Mouse (Mus musculus) megakaryocyte-erythroid progenitor cell, adult 5-6 weeks (primary cell): Measurements from ENCODE around the gene Tbc1d4. TPM values are rescaled to one million over a fixed set of nuclear protein-coding genes. Genes with fewer than 3 reads are reported as not detected.

Experiments
- ATAC-seq: replicated peaks from 2 replicates; pipeline ENCODE4 v1.8.0; 2016; ENCODE audit warnings: mild to moderate bottlenecking, inconsistent platforms; ENCODE audit not compliant: severe bottlenecking, poor library complexity, low FRiP score, low TSS enrichment
- total RNA-seq, 2 experiments: library from RNA; stranded (forward) in 1 of 2; stranded (reverse) in 1 of 2; fragments of 200-1000, 215-1000 nt in 1 of 2; fragments of >200 nt in 1 of 2; fragmentation: Nextera tagmentation in 1 of 2; gene quantifications; 2 replicates each; pipeline ENCODE4 v1.2.3; 2014 to 2017

Gene Tbc1d4
- 5.8 and 6.1 TPM in 2 replicates for total RNA-seq (2014; fragmentation: Nextera tagmentation)
- total RNA-seq (2017): 6.4 and 9.7 TPM in 2 replicates

GRCm38 (mm10) chr14:101608519-101609368 lies at the start of gene Tbc1d4:
Gene Tbc1d4 (minus strand): TSS chr14:101609191.
- ATAC-seq: peak; percentile 91

DNA sequence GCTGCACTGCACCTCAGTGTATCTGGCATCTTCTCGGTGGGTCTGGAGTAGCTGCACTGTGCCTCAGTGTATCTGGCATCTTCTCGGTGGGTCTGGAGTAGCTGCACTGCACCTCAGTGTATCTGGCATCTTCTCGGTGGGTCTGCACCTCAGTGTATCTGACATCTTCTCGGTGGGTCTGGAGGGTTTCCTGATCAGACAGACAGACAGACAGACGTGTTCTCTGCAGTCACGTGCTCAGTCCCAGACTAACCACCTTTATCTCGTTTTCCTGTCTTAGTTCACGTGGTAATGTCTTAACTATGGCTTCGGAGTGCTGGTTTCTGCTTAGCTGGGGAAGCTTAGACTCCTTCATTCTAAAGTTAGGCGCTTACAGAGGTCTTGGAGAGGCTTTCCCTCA lies 47.3 kb upstream of the Tbc1d4 start:
- ATAC-seq: no peak

GRCm38 (mm10) chr14:101654526-101654909 lies 45.5 kb upstream of the Tbc1d4 start:
- no peak for ATAC-seq

GRCm38 (mm10) chr14:101653581-101654525 lies 44.9 kb upstream of the Tbc1d4 start, which contains the start of gene Uchl3:
Gene Uchl3 (plus strand): TSS chr14:101653967.
- ATAC-seq: peak; percentile 81

DNA sequence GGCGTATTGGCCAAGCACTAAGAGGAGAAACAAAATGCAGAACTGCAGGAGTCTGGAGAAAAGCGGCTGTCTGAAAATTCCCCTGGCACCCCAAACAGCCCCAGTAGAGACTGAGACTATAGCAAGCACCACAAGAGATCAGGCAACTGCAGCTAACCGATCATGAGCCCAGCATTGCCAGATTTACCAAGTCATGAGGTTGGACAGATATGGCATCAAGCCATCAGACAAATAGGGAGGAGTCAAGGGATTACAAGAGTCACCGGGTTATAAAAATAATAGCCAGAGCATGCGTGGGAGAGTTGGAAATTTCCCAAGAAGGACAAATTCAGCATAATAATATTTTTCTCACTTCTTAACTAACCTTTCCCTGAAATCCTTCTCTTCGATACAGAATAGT lies 43.6 kb upstream of the Tbc1d4 start:
- ATAC-seq: peak; percentile 73

DNA sequence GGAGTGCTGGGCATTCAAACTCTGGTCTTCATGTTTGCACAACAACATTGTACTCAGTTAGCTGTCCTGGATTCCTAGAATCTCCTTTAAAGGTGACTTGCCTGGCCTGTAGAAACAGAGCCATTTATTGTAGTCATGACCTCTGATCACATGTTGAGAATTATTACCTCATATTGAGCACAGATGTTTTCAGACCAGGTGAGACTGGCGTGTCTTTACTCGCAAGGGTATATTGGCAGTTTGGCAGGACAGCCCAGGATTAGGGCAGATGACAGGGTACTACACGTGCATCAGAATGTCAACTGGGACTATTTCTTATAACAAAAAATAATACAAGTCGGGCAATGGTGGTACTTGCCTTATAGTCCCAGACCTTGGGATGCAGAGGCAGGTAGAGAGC lies 41.6 kb upstream of the Tbc1d4 start:
- no peak for ATAC-seq

DNA sequence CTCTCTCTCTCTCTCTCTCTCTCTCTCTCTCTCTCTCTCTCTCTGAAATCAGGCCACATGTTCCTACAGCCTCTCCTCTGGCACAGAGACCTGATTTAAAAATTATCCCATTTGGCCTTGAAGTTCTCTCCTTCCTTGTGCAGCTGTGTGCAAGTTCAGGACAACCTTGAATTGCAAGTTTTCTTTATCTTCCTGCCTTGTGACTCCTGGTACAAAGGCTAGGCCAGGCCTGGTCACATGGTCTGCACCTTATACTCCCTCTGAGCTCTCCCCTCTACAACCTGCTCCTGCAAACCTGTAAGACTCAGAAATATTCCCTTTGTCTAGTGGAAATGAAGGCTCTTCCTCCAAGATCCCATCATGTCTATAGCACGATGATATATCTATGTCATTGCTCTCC lies 36.0 kb upstream of the Tbc1d4 start:
- ATAC-seq: no peak

- ATAC-seq: peak; percentile 99
These were observed 31.3 kb upstream of the Tbc1d4 start, which contains the start of gene Commd6 for GRCm38 (mm10) chr14:101640153-101640843. Gene Commd6 (minus strand): TSS chr14:101640686.

DNA sequence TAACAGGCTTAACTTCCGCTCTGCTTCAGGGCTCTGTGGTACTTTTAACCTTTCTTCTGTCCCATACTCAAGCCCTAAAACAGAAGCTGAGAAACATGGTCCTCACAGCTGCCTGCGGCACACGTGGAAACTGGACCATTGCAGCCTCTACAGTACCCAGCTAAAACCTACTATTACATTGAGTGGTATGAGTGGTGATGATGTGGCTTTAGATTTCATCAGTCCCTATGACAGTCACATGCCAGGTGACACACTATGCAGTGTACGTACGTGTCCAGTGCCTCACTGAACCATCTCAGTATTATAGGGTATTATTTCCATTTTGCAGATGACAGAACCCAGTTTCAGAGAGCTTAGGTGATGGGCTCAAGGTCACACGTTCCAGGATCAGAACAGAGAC lies 28.4 kb upstream of the Tbc1d4 start:
- no peak for ATAC-seq

- ATAC-seq: no peak
These were observed 26.8 kb upstream of the Tbc1d4 start for GRCm38 (mm10) chr14:101635765-101636164.

- ATAC-seq: no peak
These were observed 21.6 kb upstream of the Tbc1d4 start for GRCm38 (mm10) chr14:101630548-101630947.

GRCm38 (mm10) chr14:101617680-101618079 lies 8.7 kb upstream of the Tbc1d4 start:
- 0 out of 2 replicates have a peak, but pooled peaks have one; percentile 67 for ATAC-seq

- ATAC-seq: no peak
These were observed 7.2 kb upstream of the Tbc1d4 start for GRCm38 (mm10) chr14:101616178-101616577.

- ATAC-seq: no peak
These were observed 4.2 kb upstream of the Tbc1d4 start for GRCm38 (mm10) chr14:101613206-101613605.

GRCm38 (mm10) chr14:101610701-101611100 lies 1.7 kb upstream of the Tbc1d4 start:
- ATAC-seq: no peak

GRCm38 (mm10) chr14:101607631-101608518 lies 1.1 kb downstream of the Tbc1d4 start:
- peak; percentile 1; the same call in 1 of the 2 replicates for ATAC-seq

GRCm38 (mm10) chr14:101605843-101606242 lies 3.1 kb downstream of the Tbc1d4 start:
- 0 out of 2 replicates have a peak, but pooled peaks have one; percentile 21 for ATAC-seq

GRCm38 (mm10) chr14:101602851-101603250 lies 6.1 kb downstream of the Tbc1d4 start:
- ATAC-seq: no peak
